Mouse (Mus musculus) CD4-positive naive resting alpha-beta T cell, adult 76 days (primary cell): ENCODE measurements around the gene Hdgf. TPM values are rescaled to one million over a fixed set of nuclear protein-coding genes. Genes with fewer than 3 reads are reported as not detected.

ENCODE experiments used
- total RNA-seq: library from RNA; stranded (reverse); gene quantifications from one replicate; pipeline ENCODE4 v1.2.4, GENCODE M21; 2023

Hdgf gene
- total RNA-seq = 75.2 TPM

DNA sequence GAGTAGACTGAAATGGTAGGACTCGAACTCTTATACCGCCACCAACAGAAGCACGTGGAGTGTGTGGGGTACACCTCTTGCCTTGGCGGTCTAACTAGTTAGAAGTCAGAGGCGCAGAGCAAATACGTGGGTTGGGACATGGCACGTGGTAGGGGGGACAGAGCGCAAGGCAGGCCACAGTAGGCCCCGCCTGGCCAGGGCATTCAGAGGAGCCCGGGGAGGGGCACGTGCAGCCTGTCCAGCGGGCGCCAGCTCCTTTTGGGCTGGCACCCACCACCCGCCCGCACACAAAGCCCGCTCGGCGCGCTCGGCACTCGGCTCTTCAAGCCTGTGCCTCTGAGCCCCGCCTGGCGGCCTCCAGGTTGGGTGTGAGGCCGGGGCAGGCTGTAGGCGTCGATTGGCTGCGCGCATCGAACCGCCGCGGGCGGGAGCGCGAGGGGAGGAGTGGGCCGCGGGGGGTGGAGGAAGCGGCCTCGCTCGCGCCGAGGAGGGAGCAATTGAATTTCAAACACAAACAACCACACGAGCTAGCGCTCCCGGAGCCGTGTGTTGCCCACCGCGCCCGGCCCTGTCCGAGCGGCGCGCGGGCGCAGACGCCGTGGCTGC is at the start of gene Hdgf:
TSS of gene Hdgf (plus strand) at position 442 of the 606 bp plus-strand sequence.

DNA sequence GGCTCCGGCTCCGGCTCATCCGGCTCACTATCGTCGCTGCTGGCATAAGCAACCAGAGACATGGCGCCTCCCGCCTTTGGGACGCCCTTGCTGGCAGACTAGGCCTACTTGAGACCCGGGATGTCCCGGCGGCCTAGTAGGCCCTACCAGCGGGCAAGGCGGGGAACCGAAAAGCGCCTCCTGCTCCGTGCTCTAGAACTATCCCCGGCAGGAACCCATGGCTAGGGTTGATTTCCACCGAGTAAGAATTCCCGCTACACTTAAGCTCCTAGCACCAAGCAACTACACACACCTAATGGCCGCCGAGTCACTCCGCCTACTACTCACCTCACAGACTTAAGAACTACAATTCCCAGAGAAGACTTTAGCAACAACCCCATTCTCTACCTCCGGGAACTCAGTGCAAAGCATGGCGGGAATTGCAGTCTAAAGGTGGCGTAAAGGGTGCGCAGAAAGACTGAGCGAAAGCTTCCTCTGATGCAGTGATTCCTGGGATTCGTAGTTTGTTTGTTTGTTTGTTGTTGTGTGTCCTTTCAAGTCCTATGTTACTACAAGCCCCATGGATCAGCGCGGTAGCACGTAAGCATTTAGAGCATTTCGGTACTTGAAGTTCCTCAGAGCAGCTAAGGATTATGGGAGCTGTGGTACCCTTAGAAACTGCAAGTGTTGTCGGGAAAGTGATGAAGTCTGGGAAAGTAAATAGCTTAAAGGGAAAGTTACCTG is 20.7 kb upstream of the Hdgf start, which contains the start of gene Prcc:
TSS of gene Prcc (minus strand) at position 328 of the 723 bp plus-strand sequence.

DNA sequence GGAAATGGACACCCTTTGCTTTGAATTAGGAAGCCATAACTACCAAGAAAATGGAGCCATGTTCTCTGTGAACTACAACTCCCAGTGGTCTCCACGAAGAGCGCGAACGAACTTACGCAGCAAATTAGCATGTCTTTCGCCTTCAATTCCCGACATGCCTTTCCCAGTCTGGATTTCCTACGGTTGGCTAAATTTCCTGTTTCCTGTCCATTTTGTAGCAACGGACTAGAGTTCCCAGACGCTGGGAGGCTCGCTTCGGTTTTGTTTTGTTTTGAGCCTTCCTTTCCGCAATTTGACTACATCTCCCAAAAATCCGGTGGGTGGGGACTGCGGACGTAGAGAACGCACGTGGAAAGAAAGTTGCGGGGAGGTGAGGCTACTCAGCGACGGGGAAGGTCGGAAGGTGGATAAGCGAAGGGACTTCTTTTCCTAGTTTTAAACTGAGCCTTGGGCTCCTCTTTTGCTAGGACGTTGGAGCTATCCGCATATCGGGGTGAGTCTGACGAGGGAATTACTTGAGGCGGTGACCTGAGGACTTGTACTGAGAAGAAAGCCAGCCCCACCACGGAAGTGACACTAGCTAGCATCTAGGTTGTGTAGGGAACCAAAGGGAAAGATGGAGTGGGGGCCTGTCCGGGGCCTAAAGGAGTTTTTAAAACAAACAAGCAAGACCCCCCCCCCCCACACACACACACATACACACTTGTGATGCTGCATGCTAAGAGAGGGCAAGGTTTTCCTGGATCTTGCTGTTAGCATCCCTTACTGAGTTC is 13.4 kb downstream of the Hdgf start, which contains the start of gene Mrpl24:
TSS of gene Mrpl24 (plus strand) at position 171 of the 773 bp plus-strand sequence.

DNA sequence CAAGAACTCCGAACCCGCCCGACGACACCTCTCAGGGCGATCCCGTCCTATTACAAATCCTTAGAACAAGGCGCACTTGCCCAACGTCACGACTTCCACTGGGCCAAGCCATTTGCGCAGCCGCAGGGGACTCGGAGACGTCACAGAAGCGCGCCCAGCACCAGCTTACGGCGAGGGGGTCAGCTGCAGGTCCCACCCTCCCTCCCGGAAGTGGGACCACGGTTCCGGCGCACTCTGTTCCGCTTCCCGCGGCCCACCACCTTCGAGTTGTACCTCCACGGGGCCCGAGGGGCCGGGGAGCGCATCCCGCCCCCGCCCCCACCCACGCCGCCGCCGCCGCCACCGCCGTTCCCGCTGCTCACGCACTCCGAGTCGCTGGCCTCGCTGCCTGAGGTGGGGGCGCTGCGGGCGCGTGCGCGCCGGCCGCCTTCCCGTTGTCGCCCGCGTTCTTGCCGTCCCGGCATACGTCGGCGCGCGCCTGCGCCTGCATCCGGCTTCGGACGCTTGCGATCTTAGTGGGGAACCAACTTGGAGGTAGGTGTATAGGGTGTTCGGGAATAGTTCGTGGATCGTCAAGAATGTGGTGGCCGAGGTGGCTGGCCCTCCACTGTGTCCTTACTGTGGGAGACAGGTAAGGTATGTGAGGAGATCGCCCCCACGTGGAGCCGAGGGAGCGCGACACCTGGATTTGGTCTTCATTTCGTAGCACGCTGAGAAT is 24.1 kb downstream of the Hdgf start, which contains the start of the genes Isg20l2 and Rrnad1:
TSS of gene Isg20l2 (plus strand) at position 237 of the 718 bp plus-strand sequence.
TSS of gene Rrnad1 (minus strand) at position 640 of the 718 bp plus-strand sequence.

DNA sequence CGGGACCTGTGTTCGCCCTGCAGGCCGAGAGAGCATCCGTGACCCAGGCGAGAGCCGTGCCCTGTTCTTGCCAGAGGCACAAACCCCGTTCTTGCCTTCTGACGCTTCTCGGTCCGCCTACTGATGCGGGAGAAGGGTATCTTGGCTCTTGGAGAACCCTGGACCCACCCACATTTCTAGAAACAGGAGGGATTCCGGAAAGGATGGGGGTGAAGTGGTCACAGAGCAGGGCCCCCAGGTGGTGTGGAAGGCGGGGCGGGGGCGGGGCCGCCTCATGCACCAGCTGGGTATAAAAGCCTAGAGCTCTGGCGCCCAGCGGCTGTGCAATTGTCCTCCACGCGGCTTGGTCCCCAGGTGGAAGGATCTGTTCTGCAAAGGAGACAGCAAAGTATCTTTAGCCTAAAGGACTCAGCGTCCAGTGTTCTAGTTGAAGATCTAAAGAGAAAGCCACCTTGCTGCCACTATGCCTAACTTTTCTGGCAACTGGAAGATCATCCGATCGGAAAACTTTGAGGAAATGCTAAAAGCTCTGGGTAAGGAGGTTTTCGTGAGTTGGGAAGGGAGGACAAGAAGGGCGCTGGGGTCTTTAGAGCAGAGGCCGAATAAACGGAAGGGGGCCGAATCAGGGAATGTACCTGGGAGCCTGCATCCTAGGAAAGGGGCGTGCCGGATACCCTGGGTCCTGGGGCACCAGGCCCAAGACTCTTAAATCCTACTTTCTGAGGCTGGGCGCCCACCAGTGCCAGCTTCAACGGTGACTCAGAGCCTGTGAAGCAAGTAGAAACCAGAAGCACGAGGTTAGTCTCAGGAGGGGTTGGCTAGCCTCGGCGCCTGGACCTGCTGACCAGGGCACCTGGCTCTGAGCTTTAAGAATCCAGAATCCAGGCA is 42.5 kb downstream of the Hdgf start, which contains the start of gene Crabp2:
TSS of gene Crabp2 (plus strand) at position 289 of the 888 bp plus-strand sequence.

Other genes starting within 250 kb of the Hdgf start
- 0.88 TPM for gene Lrrc71, start 157.7 kb upstream of the Hdgf start, total RNA-seq
- not detected for gene Ntrk1, start 111.2 kb upstream of the Hdgf start, total RNA-seq
- gene Insrr, start 109.4 kb upstream of the Hdgf start, total RNA-seq = not detected
- 23.8 TPM for gene Pear1, start 82.0 kb upstream of the Hdgf start, total RNA-seq
- gene Sh2d2a, start 59.6 kb upstream of the Hdgf start, total RNA-seq = 400 TPM
- 64.7 TPM for gene Prcc, start 20.7 kb upstream of the Hdgf start, total RNA-seq
- 142 TPM for gene Mrpl24, start 13.2 kb downstream of the Hdgf start, total RNA-seq
- gene Isg20l2, start 24.0 kb downstream of the Hdgf start, total RNA-seq = 65.7 TPM
- 28.8 TPM for gene Rrnad1, start 24.4 kb downstream of the Hdgf start, total RNA-seq
- gene Crabp2, start 42.3 kb downstream of the Hdgf start, total RNA-seq = not detected
- 0.59 TPM for gene Nes, start 64.8 kb downstream of the Hdgf start, total RNA-seq
- gene Bcan, start 93.9 kb downstream of the Hdgf start, total RNA-seq = not detected
- gene Hapln2, start 121.3 kb downstream of the Hdgf start, total RNA-seq = not detected
- 19.1 TPM for gene Gpatch4, start 136.8 kb downstream of the Hdgf start, total RNA-seq
- gene Naxe, start 152.2 kb downstream of the Hdgf start, total RNA-seq = 23.4 TPM
- not detected for gene Ttc24, start 172.0 kb downstream of the Hdgf start, total RNA-seq
- gene Iqgap3, start 175.7 kb downstream of the Hdgf start, total RNA-seq = 0.44 TPM
- gene Mef2d, start 236.1 kb downstream of the Hdgf start, total RNA-seq = 452 TPM